Mouse (Mus musculus) right cerebral cortex, postnatal 14 days (tissue): ENCODE measurements around the gene Gjc1.

Source experiments
- DNase-seq: peaks from one replicate; pipeline ENCODE4 v3.0.0; 2022

Gjc1 gene

DNA sequence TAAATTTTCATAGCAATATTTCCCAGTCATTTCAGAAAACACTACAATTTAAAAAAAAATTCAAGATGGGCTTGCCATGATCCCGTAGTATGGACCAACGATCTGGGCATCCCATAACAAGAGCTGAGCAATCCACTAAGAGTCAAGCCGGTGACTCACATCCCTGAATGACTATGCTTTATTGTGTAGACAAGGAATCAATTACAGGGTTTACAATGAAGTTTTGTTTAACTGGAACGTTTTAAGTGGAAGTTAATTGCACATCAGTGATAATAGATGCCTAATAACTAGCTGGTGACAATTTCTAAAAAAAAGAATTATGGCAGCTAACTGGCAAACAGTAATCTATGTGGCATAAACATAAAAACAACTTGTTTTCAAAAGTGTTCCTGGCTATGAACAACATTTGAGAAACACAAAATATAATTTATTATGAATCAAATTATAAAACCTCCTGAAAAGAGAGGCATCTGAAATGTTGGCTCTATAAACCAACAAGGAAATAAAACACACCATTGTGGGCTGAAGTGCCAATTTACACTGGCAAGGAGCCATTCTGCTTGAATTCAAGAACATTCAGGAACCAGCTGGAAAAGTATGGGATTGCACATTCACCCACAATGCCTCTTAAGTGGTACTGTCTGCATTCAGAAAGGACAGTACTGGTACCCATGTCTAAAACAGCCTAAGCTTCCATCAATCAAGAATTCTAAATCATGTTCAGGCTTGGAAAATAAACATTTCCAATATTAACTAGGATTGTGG, 8.6 kb downstream of the Gjc1 start:
- DNase-seq: no peak

DNA sequence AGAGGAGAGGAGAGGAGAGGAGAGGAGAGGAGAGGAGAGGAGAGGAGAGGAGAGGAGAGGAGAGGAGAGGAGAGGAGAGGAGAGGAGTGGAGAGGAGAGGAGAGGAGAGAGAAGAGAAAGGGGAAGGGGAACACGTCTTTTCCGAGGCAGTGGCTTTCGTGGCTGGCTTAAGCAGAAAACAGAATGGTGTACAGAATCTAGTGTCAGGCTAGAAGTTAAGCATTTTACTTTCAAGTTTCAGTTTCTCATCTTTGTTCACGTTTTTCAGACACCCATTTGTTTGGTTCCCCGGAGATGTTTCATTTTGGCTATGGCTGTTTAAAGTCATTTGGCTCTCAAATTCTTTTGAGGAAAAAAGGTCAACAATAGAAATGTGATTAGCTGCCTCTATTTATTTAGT, 11.3 kb downstream of the Gjc1 start:
- no peak for DNase-seq

DNA sequence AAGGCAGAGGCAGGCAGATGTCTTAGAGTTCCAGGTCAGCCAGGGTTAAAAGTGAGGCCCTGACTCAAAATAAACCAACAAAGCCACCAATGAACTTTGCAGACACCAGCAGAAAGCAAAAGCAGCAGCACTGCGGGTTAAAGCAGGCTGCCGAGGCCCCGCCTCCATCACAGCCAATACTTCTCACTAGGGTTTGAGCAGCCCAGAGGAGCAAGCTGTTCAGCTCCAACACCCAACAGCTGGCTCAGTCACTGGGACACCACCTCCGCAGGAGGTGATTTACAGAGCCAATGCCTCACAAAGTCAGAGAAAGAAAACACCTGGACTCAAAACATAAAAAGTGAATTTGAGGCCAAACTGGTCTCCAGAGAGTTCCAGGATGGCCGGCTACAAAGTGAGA, 16.0 kb downstream of the Gjc1 start:
- no peak for DNase-seq

DNA sequence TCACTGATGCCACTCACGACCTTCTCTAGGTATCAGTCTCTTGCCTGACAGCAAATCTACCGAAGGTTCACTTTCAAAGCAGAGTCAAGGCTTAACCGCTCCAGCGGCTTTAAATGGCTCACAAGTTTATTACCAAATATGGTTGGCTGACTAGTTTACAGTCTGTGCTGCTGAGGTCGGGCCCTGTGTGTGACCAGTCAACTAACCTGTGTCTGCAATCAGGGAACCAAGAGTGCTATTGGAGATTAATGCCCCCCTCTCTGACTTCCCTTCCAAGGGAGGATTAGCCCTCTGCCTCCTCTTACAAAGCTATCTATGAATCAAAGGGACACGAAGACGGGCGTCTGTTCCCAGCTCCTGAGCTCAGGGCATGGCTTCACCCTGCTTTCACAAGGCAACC, 25.3 kb downstream of the Gjc1 start:
- DNase-seq: no peak

DNA sequence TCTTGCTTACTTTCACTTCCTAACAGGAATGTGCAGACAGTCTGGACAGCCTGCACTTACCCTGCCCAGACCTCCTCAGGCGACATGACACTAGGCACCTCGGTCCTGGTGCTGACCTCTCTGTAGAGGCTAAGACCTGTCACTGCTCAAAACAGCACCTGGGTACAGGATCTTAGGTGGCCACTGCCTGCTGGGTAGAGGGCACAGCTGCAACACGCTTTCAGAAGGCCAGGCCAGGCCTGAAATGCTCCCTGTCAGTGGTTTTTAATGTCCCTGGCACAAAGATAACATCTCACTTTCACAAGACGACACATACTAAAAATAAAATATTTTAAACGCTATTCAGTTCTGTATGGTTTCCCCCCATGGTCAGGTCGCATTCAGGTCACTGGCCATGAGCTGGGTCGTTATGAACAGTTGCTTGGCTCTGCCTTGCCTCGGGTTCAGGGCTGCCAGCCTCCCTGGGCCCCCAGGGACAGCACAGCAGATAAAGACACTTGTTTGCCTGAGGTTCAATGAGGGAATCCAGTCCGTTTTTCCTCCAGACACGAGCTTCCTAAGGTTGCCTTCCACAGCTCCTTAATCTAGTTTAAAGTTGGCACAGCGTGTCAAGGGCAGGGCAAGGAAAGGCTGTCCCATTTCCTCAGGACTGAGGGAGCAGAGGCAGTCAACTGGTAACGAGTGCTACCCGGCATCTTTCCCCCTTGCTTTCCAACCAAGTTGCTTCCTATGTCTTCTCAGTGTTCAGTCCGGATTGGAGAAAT, 27.6 kb downstream of the Gjc1 start:
- DNase-seq: no peak

DNA sequence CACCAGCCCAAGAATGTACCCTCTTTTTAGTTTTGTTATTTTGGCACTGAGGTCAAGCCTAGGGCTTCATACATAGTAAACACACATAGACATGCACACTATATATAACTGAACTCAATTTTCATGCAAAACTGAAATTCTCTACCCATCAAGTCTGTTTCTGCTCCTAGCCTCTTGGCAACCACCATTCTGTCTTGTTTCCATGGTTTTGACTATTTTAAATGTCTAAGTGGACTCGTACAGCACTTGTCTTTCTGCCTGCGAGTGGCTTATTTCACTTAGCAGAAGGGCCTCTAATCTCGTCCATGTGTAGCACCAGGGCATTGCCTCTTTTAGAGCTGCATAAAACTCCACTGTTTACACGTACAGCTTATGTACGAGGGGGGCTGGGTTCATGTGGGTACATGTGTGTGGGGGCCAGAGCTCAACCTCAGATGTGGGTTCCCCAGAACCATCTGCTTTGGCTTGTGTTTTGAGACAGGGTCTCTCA, 31.8 kb downstream of the Gjc1 start:
- DNase-seq: no peak

DNA sequence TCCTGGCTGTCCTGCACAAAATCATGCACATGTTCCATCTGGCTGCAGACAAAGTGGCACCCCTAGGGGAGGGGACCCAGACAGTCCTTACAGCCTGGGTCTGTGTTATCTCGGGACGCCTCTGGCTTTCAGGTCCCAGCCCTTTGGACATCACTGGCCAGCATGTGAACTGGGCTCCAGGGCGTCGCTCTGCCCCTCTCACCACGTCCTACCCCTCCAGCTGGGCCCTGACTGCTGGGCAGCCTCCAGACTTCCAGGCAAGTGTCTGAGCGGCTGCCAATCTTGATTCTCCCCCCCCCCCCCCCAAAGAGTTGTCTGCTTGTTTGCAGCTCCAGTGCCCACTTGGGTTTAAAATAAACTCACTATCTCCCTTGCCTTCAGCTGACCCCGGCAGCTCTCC, 36.1 kb downstream of the Gjc1 start:
- no peak for DNase-seq

DNA sequence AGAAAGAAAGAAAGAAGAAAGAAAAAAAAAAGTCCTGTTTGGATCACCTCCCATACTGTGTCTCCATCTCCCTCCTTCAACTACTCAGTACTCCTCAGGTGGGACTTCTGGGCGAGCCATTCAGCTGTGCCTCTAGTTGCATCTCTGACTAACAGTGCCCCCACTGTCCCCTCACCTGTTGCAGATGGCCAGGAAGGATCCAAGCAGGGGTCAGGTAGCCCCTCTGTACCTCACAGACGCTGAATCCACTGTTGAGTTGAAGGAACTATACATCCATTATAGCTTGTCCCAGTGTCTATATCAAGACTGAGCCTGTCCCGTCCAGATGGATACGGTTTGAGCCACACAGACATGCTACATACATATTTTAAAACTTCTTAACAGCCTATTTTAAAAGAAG, 38.0 kb downstream of the Gjc1 start:
- DNase-seq: no peak

DNA sequence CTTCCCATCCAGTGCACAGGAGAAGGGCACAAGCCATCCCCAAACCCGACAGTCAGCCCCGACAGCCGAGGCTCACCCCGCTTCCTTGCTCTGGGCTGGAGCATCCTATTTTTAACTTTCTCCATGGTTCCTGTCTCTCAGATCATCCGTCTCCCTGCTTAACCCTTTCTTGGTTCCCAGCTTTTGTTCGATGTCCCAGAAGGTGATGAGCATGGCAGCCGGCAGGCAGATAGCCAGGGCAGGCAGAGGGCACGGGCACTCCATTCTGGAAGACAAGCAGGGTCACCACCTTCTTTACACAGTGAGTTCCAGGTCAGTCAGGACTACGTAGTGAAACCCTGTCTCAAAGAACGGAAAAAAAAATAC, 38.5 kb downstream of the Gjc1 start:
- DNase-seq: no peak

DNA sequence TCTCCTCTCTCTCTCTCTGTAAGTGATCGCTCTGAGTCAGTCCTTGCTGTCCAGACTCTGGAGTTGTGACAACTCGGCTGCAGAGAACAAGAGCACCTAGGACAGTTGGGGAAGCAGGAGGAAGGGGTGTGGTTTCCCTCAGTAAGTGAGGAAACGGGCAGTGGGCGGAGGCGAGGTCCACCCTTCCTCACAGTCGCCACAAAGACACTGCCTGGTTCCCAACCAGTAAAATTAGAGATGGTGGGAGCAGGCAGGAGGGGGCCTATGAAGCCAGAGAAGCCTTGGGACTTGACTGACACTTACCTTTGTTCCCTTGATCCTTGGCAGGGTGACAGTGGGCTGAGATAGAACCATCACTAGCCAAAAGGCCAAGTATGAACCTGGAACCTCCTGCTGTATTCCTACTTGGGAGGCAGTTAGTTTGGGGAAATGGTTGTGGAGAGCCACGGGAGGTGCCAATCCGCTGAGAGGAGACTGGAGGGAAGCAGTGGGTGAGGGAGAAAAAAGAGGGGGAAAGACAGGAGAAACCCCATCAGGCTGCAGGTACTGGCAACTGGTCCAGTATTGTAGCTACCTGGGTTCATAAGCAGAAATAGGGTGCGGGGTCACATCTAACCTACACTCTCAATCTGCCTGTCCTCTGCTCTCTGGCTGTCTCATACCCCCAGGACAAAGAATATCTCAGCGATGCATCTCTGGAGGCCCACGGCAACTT, 39.1 kb downstream of the Gjc1 start:
- no peak for DNase-seq

DNA sequence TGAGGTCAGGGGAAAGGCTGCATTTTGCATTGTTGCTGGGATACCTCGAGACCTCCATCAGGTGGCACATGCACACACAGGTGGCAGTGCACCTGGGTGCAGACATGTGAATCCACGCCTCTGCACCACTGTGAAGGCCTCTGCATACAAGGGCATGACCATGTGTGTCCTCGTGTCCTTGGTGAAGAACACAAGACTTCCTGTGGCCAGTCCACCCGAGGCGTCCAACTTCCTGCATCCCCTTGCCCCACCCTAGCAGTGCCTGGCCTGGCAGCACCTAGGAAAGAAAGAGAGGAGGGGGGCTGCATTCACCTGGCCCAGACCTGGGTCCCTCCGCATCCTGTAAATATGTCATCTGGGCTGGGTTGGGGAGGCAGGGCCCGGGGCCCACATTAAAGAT, 39.7 kb downstream of the Gjc1 start:
- DNase-seq: no peak

DNA sequence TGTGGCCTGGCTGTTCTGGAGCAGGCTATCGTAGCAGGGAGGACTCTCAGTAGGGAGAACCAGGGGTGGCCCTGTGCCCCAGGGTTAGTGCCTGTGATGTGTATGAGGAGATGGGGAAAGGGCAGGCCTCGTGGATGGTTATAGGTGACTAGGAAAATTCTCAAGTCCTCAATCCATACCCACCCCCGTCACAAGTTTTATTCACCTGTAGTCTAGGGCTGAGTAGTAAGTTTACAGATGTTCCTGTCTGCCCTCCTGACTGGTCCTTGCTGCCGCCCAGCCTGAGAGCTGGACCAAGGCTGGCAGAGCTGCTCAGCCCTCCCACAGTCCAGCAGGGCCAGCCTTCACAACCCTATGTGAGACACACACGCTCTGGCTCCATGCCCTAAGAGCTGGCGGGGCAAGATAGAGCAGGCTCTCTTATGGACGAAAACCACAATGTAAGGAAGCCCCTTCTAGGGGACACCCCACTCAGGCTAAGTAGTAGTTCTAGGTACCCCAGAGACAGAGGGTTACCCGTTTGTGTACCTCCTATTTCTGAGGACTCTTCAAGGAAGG, 40.3 kb downstream of the Gjc1 start:
- no peak for DNase-seq

DNA sequence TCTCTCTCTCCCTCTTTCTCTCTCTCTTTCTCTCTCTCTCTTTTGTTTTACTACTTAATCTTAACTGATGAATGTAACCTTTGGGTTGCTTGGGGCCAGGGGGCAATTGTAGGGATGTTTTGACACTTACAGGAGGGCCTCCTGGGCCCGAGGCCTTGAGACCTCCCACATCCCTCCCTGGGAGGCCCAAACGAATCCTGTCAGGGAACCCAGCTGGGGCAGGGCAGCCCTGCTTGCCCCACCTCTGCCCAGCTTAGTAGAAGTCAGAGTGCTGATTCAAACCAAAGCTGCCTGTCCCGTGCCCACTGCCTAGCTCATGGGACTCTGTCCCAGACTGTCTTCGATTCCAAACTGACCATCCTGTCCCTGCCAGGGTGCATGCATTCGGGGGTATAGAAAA, 40.9 kb downstream of the Gjc1 start:
- no peak for DNase-seq

DNA sequence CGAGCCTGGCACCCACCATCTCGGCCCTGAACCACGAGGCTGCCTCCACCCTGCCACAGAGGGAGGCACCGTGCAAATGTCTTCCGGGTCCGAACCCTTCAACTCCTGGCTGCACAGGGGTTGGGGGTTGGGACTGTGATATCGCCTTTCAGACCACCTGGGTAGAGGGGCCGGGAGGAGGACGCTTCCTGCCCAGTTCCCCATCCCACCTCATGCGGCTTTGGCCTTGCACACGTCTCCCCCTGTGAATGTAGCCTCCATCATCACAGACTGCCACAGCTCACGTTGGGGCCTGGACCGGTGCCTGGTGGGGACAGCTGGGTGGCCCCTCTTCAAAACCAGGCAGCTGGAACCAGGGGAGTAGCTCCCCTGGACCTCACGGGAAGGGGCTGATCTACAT, 41.3 kb downstream of the Gjc1 start:
- DNase-seq: no peak

DNA sequence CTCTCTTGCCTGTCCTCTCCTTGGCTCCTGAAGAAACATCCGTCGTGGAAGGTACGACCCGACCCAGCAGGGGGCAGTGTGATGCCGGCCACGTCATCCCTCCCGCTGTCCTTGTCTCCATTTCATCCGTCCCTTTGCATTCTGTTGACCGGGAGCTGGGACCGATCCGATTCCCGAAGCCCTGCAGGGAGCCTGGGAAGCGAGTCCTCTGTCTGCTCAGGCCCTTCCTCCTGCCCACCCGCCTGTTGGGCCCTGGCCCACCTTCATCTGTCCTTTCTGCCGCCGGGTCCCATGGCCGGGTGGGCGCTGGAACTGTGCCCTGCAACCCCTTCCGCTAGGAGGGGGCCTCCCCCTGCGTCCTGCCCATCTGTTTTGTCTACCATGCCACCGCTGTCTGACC, 41.9 kb downstream of the Gjc1 start:
- peak; percentile 80 for DNase-seq

DNA sequence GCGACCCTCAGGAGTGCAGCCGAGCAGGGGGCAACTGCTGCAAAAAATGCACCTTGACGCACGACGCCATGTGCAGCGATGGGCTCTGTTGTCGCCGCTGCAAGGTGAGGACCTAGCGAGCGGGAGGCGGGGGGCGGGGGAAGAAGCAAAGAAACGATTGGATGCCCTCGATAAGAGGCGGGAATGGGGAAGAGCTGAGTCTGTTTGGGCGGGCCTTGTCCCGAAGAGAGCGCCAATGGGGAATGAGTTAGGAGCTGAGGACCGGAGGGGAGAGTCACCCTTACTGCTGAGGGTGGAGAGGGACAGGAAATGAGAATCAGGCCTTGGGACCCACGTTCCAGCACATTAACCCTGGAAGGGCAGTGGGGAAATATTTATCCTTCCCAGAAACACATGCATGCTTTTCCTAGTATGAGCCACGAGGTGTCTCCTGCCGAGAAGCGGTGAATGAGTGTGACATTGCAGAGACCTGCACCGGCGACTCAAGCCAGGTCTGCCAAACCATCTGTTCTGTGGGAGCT, 44.8 kb downstream of the Gjc1 start:
- peak; percentile 77 for DNase-seq

DNA sequence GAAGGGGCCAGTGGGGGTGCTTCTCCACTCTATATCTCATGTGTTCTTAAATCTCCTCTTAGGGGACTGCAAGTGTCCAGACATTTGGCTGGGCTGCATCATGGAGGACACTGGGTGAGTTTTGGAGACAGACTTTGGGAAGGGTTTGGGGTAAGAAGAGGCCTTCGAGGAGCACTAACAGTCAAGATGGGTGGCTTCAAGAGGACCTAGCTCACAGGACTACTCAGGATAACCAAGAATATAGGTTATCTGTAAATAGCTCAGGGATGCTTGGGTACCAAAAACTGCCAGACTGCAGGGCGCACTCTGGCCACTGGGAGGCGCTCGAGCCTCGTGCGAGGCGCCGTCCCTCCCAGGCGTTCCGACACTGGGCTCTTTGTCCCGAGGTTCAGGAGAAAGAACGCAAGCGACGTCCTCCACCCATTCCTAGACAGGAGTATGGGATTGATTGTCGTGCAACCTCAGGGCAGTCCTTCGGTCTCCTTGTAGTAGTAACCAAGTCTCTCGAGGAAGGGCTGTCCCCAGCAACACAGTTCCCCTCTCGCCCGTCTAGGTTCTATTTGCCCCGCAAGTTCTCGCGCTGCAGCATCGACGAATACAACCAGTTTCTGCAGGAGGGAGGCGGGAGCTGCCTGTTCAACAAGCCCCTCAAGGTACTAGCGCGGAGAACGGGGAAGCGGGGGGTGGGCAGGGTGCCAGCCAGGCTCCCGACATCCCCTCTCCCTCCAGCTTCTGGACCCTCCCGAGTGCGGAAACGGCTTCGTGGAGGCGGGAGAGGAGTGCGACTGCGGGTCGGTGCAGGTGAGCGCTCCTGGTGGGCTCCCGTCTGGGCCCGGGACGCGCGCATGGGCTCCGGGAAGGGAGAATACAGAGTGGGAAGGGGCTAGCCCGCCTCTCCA, 45.5 kb downstream of the Gjc1 start:
- DNase-seq: peak; percentile 90

DNA sequence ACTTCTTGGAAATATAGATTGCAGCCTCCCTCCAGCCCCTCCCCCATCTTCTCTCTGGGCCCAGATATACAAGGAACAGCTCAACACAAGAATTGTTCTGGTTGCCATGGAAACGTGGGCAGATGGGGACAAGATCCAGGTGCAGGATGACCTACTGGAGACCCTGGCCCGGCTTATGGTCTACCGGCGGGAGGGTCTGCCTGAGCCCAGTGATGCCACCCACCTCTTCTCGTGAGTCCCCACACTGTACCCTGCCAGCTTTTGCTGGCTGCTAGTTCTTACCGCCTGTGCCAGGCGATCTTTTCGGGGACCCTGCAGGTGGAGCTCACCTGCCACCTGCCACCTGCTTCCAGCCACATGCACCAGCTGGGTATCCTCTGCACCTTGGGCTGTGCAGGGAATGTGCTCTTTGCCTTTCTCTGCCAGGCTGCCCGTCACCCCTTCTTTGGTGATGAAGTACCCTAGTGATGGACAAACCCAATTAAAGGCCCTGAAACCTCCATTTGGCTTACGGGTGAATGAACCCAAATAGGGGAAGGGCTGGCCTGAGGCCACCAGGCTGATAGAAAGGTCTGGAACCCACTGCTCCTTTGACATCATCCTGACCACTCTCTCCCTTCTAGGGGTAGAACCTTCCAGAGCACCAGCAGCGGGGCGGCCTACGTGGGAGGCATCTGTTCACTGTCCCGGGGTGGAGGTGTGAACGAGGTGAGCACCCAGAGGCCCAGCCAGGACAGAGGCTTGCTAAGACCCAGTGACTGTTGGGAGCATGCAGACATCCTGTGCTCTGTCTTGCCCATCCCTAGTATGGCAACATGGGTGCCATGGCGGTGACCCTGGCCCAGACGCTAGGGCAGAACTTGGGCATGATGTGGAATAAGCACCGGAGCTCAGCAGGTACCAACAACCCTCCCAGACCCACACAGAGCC, 46.5 kb downstream of the Gjc1 start:
- no peak for DNase-seq

DNA sequence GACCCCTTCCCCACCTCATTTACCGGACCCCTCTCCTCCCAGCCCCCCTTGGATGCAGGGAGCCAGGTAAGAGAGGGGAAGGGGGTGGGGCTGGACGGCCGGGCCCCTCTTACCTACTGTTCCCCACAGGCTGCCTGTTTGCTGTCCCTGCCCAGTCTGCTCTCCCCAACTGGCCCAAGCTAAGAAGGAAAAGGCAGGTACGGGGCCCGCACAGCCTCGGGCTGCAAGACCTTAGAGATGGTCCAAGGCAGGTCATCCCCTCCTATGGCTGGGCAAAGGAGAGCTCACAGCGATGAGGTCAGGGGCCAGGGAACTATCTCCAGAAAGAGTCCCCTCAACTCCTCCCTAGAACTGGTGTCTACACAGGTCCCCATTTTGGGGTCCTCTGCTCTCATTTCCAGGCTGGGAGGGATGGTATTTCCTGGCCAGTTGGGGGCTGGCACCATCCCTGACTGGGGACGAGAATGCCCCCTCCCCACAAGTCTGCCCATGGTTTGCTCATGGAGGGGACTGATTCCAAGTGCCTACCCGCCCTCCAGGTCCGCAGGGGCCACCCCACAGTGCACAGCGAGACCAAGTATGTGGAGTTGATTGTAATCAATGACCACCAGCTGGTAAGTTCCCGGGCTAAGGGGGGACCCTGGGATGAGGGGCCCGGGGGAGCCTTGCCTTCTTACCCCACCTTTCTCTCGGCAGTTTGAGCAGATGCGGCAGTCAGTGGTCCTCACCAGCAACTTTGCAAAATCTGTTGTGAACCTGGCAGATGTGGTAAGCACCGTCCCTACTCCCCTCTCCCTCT, 47.4 kb downstream of the Gjc1 start:
- no peak for DNase-seq
